In the genomic region with DNA sequence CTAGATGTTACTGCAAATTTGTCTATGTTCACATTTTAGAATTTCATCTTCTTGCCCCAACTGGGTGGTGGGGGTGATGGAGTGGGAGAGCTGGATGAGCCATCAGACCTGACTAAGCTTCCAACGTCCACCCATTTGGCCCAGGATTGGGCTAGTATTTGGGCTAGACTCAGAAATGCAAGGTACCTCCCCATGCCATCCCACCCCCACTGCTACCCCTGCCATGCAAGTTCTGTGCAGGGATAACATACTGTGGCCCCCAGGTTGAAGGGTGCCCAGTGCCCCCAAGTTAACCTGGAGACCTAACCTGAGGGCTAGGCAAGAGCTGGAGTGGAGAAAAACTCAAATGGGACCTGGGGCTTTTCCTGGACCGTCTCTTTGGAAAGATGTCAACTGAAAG, we compare ENCODE assay signal across 8 mouse cellular contexts. TPM values are rescaled to one million over a fixed set of nuclear protein-coding genes. Genes with fewer than 3 reads are reported as not detected.
DNase-seq lines count a peak whose midpoint lies in the region; ATAC-seq and TF ChIP-seq lines count a peak whose summit lies in the region.
"Had no signal": no experiment of that assay in that cellular context is flagged by ENCODE, and none has a peak within 500 bp of the region (broad histone marks: within the 10 kb centered on the region; RNA-seq: fewer than 3 reads in every experiment).

No protein-coding gene starts in this region.

- no peak for DNase-seq in heart, postnatal 14 days
- peak; percentile 26 for DNase-seq in 416B (ENCODE audit: low read depth)
- no peak for DNase-seq in retina, postnatal 1 day
- no peak for DNase-seq in yolk sac, embryonic 10.5 days (ENCODE audit: low spot score)
- DNase-seq: adrenal gland, postnatal 25 days had no signal

- no peak for ATAC-seq in heart, embryonic 16.5 days (replicated peaks; ENCODE audit: extremely low read depth, insufficient read depth, low FRiP score)
- ATAC-seq in limb, embryonic 13.5 days (ENCODE audit: low FRiP score, low read depth), result no peak

- no peak overlapping the region for H3K4me3 ChIP-seq in heart, embryonic 16.5 days (ENCODE audit: low read length)
- H3K4me3 ChIP-seq in ES-Bruce4 (ENCODE audit: low read depth, low read length), result peak overlapping the region; percentile 43
- H3K4me3 ChIP-seq in limb, embryonic 13.5 days, result peak overlapping the region; percentile 73; the same call in 1 of the 2 replicates

- peaks cover 13% of the 10 kb centered on the region for H3K4me1 ChIP-seq in heart, embryonic 16.5 days (ENCODE audit: control insufficient read depth, insufficient read depth, low read length)
- H3K4me1 ChIP-seq in ES-Bruce4 (ENCODE audit: control insufficient read depth, insufficient read depth, low read length), result no peaks in the 10 kb centered on the region
- peaks cover 15% of the 10 kb centered on the region for H3K4me1 ChIP-seq in limb, embryonic 13.5 days

- no peak overlapping the region for H3K9ac ChIP-seq in heart, embryonic 16.5 days (ENCODE audit: low read length)
- peak overlapping the region; percentile 38 for H3K9ac ChIP-seq in ES-Bruce4 (ENCODE audit: low read depth, poor library complexity, severe bottlenecking)
- H3K9ac ChIP-seq in limb, embryonic 13.5 days, result no peak overlapping the region

- peaks cover 10% of the 10 kb centered on the region for H3K36me3 ChIP-seq in heart, embryonic 16.5 days (ENCODE audit: control insufficient read depth, insufficient read depth)
- H3K36me3 ChIP-seq in ES-Bruce4 (ENCODE audit: control insufficient read depth, insufficient read depth, low read length, poor library complexity, severe bottlenecking), result peaks cover 25% of the 10 kb centered on the region
- peaks cover 24% of the 10 kb centered on the region for H3K36me3 ChIP-seq in limb, embryonic 13.5 days

- TF ChIP-seq EP300 in ES-Bruce4 (IDR thresholded peaks at IDR 0.05; ENCODE audit: insufficient read depth, low read depth, low read length), result no peak

- no peak overlapping the region for H3K27ac ChIP-seq in heart, embryonic 16.5 days (ENCODE audit: low read length)
- peak overlapping the region; percentile 85 for H3K27ac ChIP-seq in ES-Bruce4 (ENCODE audit: insufficient read depth, low read length)
- H3K27ac ChIP-seq in limb, embryonic 13.5 days, result no peak overlapping the region

- TF ChIP-seq CTCF in ES-Bruce4 (IDR thresholded peaks at IDR 0.05; ENCODE audit: low read depth, low read length), result no peak

- H3K27me3 ChIP-seq in heart, embryonic 16.5 days (ENCODE audit: control insufficient read depth, insufficient read depth, low read length), result no peaks in the 10 kb centered on the region
- H3K27me3 ChIP-seq in ES-Bruce4 (ENCODE audit: control insufficient read depth, insufficient read depth, low read length, poor library complexity, severe bottlenecking), result no peaks in the 10 kb centered on the region
- H3K27me3 ChIP-seq in limb, embryonic 13.5 days, result no peaks in the 10 kb centered on the region

- 90% methylated on average over 2 of the region's 2 CpGs for WGBS in heart, embryonic 16.5 days
- WGBS in limb, embryonic 13.5 days, result 91% methylated on average over 2 of the region's 2 CpGs

- no peak for TF ChIP-seq POLR2A in ES-Bruce4 (IDR thresholded peaks at IDR 0.05; ENCODE audit: insufficient read depth, low read length)

- H3K9me3 ChIP-seq in heart, embryonic 16.5 days (replicated peaks; ENCODE audit: control insufficient read depth, low read length), result no peaks in the 10 kb centered on the region
- H3K9me3 ChIP-seq in ES-Bruce4 (replicated peaks; ENCODE audit: control insufficient read depth, insufficient read depth, low read length, poor library complexity, severe bottlenecking), result peaks cover 2% of the 10 kb centered on the region; the same call in 1 of the 2 replicates
- H3K9me3 ChIP-seq in limb, embryonic 13.5 days, result no peaks in the 10 kb centered on the region

- H3K4me2 ChIP-seq in heart, embryonic 16.5 days (ENCODE audit: low read depth, low read length), result peak overlapping the region; percentile 89; the same call in 1 of the 2 replicates
- H3K4me2 ChIP-seq in limb, embryonic 13.5 days (replicated peaks), result peak overlapping the region; percentile 75

- intact Hi-C loops in heart, postnatal 14 days (cut with DNase I), result no loop called here

RNA-seq across cellular contexts. Expression of gene Pdcl, which starts 0.8 kb away (rescaled TPM):
- 32.0 and 36.2 TPM in 2 replicates for polyA plus RNA-seq in heart, embryonic 16.5 days (2015; fragmentation: Nextera tagmentation; extraction: Ambion mirVana)
- 10 to 100 TPM; 24.6 to 26.9 TPM for total RNA-seq in heart, postnatal 14 days (2021)
- 138 TPM in 2 replicates for polyA plus RNA-seq in ES-Bruce4 (2011; ENCODE audit: insufficient read depth, insufficient read length, low read depth, missing spikeins)
- polyA plus RNA-seq in limb, embryonic 13.5 days (2015; fragmentation: Nextera tagmentation; extraction: Ambion mirVana), result 43.2 and 46.6 TPM in 2 replicates

RNA-seq across cellular contexts. Expression of gene Olfr368, which starts 33.6 kb away (rescaled TPM):
- not detected in 2 replicates for polyA plus RNA-seq in heart, embryonic 16.5 days (2015; fragmentation: Nextera tagmentation; extraction: Ambion mirVana)
- not detected for total RNA-seq in heart, postnatal 14 days (2021)
- polyA plus RNA-seq in ES-Bruce4 (2011; ENCODE audit: insufficient read depth, insufficient read length, low read depth, missing spikeins), result not detected in 2 replicates
- not detected in 2 replicates for polyA plus RNA-seq in limb, embryonic 13.5 days (2015; fragmentation: Nextera tagmentation; extraction: Ambion mirVana)
- total RNA-seq: adrenal gland, postnatal 25 days had no signal
